Mouse (Mus musculus) cerebellum, adult 2 months (tissue): ENCODE measurements at regions not wholly inside any gene's neighbourhood (a gene's known extent, or its start where the extent isn't known, plus 50 kb on each side); places are given as distances from the start of the nearest gene placed in this dataset.

Experiments
- CTCF ChIP-seq: fragments of 200-500 bp; IDR thresholded peaks from 2 replicates; pipeline ENCODE4 v1.5.1; 2011; ENCODE audit warnings: low read depth, mild to moderate bottlenecking, control low read depth, low read length, moderate library complexity, borderline replicate concordance; ENCODE audit not compliant: insufficient read depth
- POLR2A ChIP-seq: fragments of 200-500 bp; IDR thresholded peaks from 2 replicates; pipeline ENCODE4 v1.6.1; 2011; ENCODE audit warnings: low read length, control low read depth, borderline replicate concordance; ENCODE audit not compliant: insufficient read depth

DNA sequence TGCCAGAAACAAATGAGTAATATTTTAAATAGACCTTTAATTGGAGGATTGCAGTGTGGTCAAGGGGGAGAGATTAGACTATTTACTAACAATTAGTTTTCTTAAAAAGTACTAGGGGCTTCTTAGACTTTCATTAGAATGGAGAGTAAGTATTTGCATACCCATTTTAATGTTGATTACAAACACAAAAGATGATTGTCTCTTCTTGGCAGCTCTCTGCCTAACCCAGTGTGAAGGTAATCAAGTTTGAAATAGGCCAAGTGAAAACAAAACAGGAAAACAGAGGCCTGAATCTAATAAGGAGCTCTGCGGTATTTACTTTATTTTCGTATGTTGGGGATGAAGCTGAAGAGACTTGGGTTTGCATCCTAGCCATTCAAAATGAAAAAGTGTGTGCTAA is 646.5 kb upstream of the Car10 start:
- TF ChIP-seq POLR2A (no peak), CTCF (no peak)
